Mouse (Mus musculus) frontal cortex, postnatal 10 days (tissue): ENCODE data around the gene Cbl.
A peak's percentile ranks its signal among the peaks of the same experiment; 100 is the strongest.
"Not testable (repeated sequence)": the region's sequence is repeated elsewhere in the genome, so short reads cannot be mapped to it uniquely, and the experiment has no call there.

Experiments
- DNase-seq, 2 experiments: peaks; one replicate each; pipeline ENCODE4 v3.0.0; 2022; ENCODE audit warnings: low spot score in 2 of 2, mixed read lengths in 1 of 2

Cbl gene

GRCm38 (mm10) chr9:44130581-44131275 lies 103.1 kb downstream of the Cbl start:
- DNase-seq, result no peak

GRCm38 (mm10) chr9:44130034-44130433 lies 103.8 kb downstream of the Cbl start:
- DNase-seq, result no peak

- DNase-seq, result no peak
Observed at GRCm38 (mm10) chr9:44129633-44130032, 104.2 kb downstream of the Cbl start.

GRCm38 (mm10) chr9:44127351-44127801 lies 106.5 kb downstream of the Cbl start:
- no peak for DNase-seq

GRCm38 (mm10) chr9:44126746-44127145 lies 107.1 kb downstream of the Cbl start:
- DNase-seq, result no peak

- peak; percentile 71 to 82 for DNase-seq
Observed at GRCm38 (mm10) chr9:44125546-44126428, 108.1 kb downstream of the Cbl start.

- DNase-seq, result no peak
Observed at GRCm38 (mm10) chr9:44125026-44125425, 108.8 kb downstream of the Cbl start.

- DNase-seq, result no peak
Observed at GRCm38 (mm10) chr9:44124317-44124716, 109.5 kb downstream of the Cbl start.

GRCm38 (mm10) chr9:44119948-44120465 lies 113.8 kb downstream of the Cbl start:
- no peak for DNase-seq

GRCm38 (mm10) chr9:44119011-44119410 lies 114.8 kb downstream of the Cbl start:
- DNase-seq, result no peak

GRCm38 (mm10) chr9:44116182-44116581 lies 117.7 kb downstream of the Cbl start:
- DNase-seq, result no peak

GRCm38 (mm10) chr9:44115599-44115998 lies 118.2 kb downstream of the Cbl start:
- no peak for DNase-seq

- DNase-seq, result no peak
Observed at GRCm38 (mm10) chr9:44114453-44114852, 119.4 kb downstream of the Cbl start.

GRCm38 (mm10) chr9:44113105-44113789 lies 120.6 kb downstream of the Cbl start, which contains the start of the genes Gm49380 and Rnf26:
Gm49380 (minus strand) TSS chr9:44113500.
Rnf26 (minus strand) TSS chr9:44113517.
- peak; percentile 95 for DNase-seq

GRCm38 (mm10) chr9:44111909-44112308 lies 121.9 kb downstream of the Cbl start:
- not testable (repeated sequence) for DNase-seq

- peak in 1 of 2 experiments; percentile 77 for DNase-seq
Observed at GRCm38 (mm10) chr9:44109360-44110095, 124.3 kb downstream of the Cbl start.

GRCm38 (mm10) chr9:44108269-44109055 lies 125.4 kb downstream of the Cbl start:
- no peak for DNase-seq

- DNase-seq, result peak in 1 of 2 experiments; percentile 48
Observed at GRCm38 (mm10) chr9:44107557-44108179, 126.2 kb downstream of the Cbl start.

GRCm38 (mm10) chr9:44107110-44107509 lies 126.7 kb downstream of the Cbl start, which contains the start of gene C1qtnf5:
C1qtnf5 (plus strand) TSS chr9:44107245.
- DNase-seq, result peak; percentile 78 to 81

- DNase-seq, result no peak
Observed at GRCm38 (mm10) chr9:44106596-44106995, 127.3 kb downstream of the Cbl start.
